Mouse (Mus musculus) testis, adult 2 months (tissue): ENCODE measurements around the gene Sh2b2.

Experiments used
- CTCF ChIP-seq: fragments of 200-500 bp; IDR thresholded peaks from 2 replicates; pipeline ENCODE4 v1.5.1; 2012; ENCODE audit warnings: low read depth, mild to moderate bottlenecking, inconsistent platforms, low read length, moderate library complexity; ENCODE audit not compliant: control insufficient read depth, insufficient read depth, insufficient replicate concordance
- POLR2A ChIP-seq: fragments of 200-500 bp; IDR thresholded peaks from 2 replicates; pipeline ENCODE4 v1.6.1; 2012; ENCODE audit warnings: low read depth, mild to moderate bottlenecking, inconsistent platforms, low read length, moderate library complexity; ENCODE audit not compliant: control insufficient read depth

- TF ChIP-seq POLR2A (no peak), CTCF (no peak)
Measured at GRCm38 (mm10) chr5:136183766-136184165, 62.6 kb downstream of the Sh2b2 start.
